Mouse (Mus musculus) right cerebral cortex, postnatal 4 days (tissue): Measurements from ENCODE around the gene Dnm3.

Experiments
- DNase-seq: peaks from one replicate; pipeline ENCODE4 v3.0.0-alpha.2; 2022

The Dnm3 gene

DNA sequence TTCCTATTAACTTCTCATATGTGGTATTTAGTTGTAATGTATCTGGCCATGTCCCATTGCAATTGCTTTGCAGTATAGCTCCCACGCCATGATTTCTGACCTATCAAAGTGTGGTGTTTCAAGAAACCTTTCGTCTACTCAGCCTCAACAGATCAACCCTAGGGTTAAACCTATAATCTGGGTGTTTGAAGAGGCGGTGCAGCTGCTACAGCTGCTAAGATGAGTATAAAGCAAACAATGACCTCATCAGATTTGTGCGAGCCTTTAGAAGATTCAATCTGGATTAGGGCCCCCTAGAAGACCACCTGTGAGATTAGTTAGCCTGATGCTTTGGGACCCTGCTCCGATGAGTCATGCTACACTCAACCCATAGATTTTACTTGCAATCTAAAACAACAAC, 321.0 kb downstream of the Dnm3 start:
- no peak for DNase-seq

DNA sequence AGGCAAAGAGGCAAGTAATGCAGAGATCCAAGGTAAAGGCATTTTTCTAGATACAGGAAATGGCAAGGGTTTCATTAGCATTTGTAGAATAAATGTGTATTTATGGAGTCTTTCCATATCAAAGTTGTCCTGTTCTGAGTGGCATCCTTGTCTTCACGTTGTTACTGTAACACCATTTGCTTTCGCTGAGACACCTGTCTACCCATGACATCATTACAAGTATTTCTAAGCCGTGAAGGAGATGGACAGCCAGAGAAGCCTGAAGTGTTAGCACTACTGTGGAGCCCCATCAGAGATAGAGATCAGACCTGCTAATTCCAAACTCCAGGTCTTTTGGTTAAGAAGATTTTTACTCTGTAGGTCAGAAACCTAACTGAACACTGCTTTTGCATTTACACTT, 322.3 kb downstream of the Dnm3 start:
- no peak for DNase-seq

DNA sequence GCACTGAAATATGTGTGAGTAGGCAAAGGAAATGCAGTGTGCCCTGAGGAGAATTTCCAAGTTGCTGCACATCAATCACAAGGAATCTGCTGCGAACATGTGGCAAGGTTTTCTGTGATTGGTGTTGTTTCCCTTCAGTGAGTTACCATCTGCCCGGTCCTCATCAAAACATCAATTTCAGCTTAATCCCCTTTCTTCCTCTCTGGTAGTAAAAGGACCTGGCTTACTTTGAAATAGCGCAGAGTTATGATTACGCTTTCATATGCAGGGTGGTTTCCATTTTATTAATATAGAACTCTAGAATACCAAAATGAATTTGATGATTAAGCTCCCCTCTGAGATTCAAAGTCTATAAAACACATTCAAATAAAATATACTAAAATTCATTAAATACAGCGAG, 324.7 kb downstream of the Dnm3 start:
- DNase-seq: no peak

DNA sequence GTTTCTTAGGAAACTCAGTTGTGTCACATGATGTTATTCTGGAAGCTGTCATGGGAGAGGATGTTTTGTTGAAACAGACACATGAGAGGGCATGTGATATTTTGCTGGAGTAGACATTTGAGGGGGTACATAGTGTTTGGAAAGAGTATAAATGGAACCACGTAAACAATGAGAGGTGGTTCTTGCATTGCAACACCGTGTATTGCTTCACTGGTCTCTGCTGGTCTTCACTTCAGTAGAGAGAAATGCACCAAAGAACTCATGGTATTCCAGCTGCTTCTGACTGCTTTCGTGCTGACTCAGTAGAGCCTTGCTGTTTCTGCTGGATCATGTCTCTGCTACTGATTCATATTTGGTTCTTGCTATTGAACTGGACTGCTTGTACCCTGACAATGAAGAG, 328.1 kb downstream of the Dnm3 start:
- DNase-seq: no peak

DNA sequence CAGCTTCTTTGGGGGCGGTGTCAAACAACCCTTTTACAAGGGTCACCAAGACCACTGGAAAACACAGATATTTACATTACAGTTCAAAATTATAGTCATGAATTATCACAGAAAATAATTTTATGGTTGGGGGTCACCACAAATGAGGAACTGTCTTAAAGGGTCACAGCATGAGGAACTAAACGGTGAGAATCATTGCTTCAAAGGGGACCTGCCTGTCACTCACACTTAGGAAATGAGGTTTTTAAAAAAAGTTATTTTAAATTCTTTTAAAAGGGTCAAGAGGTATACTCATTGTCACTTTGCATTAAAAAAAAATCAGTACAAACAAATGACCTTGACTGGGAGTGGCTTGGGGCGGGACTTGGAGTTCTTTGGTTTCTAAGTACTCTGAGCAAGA, 330.3 kb downstream of the Dnm3 start:
- no peak for DNase-seq

DNA sequence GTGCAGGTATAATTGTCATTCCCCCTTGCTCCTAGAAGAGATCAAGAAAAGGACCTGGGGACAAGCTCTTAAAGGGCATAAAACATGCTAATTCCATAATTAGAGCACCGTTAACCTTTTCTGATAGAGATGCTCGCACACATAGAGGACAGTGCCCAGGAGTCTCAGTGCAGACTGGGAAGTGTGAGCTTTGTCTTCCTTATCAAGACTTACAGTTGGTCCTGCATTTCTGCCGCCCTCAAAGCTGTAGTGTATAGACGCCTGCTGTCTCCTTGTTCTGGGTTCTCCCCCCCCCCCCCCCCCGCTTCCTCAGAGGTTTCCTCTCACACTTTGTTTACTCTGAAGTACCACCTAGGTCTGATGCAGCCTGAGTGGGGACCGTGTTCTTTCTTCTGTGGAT, 332.1 kb downstream of the Dnm3 start:
- DNase-seq: no peak

DNA sequence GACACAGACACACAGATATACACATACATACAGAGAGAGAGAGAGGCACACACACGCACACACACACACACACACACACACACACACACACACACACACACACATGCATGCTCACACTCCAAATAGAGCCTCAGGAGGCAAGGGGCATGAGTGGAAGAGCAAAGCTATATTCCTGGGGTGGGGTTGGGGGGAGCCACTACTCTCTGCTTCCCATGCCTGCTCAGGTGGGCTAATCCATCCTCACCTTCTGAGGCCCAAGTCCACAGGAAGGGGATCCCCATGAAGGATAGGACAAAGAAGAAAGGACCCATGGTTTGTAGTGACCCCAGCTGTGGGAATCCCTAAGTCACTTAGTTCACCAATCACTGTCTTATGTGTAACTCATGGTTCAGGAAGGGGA, 332.8 kb downstream of the Dnm3 start:
- DNase-seq: no peak

DNA sequence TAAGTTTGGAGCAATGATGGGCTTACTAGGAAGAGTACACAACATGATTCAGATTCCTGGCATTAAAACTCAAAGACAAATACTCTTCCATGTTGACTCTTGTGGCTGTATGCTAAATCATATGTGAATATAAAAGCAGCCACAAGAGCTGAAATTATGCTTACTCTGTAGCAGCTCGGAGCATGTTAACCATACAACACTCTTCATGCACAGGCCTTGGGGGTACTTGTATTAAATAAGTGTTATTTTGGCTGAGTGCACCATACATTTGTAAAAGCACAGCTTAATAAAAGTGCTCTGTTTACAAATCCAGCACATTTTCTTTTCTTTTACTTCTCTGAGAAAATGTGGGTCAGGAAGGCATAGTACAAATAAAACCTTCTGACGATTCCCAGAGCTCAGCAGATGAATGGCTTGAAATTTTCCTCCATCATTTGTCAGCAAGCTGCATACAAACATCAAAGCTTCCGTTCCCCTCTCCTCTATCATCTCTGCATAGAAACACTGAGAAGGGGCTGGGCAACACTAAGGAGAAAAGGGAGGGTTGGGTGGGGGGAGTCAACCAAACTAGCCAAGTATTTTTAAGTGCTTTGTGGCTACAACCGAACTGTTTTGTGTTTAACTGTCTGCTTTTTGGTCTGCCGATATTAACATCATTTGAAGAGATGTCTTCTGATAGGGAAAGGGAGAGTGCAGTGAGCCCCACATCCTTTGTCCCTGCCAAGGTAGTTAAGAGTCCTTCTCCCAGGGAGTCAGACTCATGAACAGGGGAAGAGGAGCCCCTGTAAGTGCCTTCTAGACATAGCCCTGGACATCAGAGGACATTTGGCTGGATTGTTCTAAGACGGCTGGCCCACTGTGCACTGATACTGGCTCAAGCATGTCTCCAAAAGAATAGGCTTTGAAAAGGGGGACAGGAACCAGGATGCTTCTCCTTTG, 333.6 kb downstream of the Dnm3 start:
- DNase-seq: no peak

DNA sequence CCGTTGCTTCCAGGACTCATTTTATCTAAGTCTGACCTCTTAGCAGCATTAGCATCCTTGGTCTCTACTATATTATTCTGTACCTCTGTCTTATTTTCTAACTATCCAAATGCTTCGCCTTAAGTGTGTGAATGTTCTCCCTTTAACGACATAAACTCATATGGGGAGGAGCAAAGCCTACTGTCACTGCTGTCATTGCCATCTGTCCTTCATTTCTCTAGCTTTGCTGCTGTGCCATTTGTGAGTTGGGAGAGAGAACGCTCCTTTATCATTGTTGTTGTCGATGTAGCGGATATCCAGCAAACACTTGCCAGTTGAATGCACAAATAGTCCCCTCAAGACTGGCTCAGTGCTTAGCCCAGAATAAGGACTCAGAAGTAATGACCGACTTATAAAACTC, 335.5 kb downstream of the Dnm3 start:
- no peak for DNase-seq

DNA sequence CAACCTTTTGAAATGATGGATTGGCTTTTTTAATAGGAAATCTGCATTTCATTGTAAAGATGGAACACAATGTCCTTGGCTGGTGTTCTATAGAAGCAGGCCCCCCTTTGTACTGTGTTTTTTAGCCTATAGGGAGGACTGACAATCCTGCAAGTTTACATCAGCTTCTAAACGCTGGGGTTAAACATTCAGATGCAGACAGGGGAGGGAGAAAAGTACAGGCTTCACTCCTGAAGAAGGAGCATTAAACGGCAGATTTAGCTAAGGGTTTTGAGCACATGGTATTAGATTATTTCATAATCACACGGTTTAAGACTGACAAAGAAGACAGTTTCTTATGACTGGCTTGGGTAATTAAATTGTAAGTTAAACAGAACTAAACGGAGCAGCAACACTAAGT, 341.5 kb downstream of the Dnm3 start:
- no peak for DNase-seq

DNA sequence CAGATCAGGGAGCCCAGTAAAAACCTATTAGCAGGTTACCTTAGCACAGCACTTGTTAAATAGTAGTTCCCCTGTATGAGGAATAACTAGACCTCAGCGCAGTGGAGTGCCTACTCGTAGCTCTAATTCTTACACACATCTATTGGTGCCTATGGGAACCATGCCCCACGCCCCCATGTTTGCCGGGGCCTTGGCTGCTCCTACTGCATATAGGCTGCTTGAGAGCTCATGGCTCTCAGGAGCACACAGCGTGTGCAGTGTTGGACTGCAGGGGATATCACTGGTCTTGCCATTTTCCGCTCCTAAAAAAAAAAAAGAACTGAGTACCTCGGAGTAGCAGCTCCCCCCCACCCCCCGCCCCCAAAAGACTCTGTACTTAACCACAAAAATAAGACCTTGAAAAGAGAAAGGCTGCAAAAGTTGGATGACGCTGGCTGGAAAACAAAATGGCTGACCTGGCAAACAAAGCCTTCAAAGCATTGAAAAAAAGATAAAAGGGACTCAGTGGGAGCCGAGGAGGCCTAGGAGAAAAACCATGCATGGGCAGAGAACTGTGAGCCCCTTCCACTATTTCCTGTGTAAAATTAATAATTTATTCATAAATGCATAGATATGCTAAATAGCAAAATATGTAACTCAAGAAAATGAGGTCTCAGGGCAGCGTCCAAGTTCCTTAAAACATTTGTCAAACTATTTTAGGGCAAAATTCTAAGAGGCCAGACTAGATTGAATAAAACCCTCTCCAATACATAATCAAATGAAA, 342.2 kb downstream of the Dnm3 start:
- DNase-seq: no peak

DNA sequence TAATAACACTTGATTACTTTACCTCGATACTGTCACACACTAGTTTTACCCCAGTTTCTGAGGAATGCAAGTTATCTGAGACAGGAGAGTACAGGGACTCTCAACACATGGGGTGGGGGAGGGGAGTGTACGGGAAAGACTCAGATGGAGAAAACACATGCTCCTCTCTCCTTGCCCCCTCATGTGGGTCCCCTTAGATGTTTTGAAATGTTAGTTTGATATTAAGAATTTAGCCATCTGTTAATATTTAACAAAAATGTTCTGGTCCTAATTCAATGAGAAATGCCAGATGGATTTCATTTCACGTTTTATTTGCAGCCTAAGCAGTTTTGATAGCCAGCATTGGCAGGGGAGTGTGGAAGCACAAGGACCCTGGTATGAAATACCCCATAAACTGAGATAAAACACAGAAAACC, 343.2 kb downstream of the Dnm3 start:
- no peak for DNase-seq

DNA sequence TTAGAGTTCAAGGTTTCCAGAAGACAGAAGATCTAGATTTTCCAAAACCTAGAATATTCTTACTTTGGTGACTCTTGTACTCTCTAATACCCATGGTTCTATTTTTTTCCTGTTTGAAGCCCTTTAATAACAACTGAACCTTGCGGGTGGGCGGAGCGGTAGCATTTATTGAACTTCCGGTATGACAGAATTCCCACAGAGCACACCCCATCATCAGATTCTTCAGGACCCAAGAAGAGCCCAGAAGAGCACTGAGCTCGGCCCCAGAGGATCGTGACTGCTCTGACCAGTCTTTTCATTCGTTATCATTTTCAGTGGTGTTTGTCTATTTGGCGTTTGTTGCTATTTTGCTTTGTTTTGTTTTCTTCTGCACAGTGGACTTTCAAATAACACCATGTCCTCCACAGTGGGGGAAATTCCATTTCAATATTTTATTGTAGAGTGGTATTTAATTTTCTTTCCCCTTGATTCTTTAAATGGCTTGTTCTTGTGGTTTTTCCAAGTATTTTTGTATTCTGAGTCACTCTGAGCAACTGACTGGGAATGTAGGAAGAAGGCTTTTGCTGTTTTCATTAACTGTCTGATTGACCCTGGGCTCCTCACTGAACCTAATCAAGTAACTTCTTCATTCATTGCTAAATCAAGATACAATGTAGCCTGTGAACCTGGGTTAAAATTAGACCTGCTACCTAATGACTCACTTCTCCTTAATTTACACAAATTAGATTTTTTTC, 344.8 kb downstream of the Dnm3 start:
- DNase-seq: no peak

DNA sequence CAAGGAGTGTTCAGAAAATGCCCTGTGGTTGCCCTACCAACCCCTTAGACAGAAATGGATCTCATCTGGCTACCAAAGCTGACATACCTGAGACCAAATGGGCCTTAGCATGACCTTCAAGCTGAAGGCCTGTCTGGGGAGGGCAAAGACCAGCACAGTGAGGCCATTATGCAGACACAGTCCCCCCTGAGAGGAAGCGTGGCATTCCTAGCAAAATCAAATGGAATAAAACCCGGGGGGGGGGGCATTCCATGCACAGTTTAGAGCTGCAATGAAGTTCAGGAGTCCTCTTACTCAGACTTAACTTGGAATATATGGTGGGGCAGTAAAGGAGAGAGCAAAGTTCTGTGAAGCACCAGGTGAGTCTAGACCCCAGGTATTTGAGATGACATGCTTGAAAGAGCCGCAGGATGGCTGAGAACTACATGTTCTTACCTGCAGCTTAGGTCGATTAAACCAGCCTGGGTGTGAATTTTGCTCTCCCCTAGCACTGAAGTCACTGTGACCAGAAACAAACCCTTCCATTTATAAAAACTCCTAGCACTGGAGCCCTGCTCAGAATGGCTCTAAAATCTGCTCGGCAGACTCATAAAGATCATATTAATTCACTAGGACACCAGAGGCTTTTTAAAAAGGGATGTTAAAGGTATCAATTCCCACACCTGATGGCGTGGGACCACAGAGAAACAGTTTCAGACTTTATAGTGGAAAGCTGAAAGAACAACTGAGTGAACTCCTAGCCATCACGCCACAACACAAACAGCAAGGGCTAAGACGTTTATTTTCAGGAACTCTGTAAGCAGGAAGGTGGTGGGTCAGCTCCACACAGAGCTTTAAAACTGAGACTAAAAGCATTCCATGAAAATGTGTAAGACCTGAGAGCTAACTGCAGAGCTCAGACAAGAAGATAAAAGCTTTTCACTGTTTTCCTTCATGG, 350.7 kb downstream of the Dnm3 start:
- DNase-seq: no peak

DNA sequence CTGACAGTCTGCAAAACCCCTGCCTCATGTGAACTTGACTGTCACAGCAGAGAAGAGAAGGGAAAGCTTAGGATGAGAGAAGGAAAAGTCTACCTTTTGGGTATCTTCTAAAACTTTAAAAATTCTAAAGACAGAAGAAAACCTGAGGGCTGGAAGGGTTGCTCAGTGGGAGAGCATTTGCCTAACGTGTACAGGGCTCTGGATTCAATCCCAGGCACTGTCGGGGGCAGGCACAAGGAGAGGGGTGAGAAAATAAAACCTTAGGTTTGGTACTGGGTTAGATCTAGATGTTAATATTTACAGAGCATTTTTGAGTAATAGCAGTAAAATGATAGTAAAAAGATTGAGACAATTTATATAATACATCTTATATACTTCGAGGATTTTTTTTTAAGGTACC, 353.4 kb downstream of the Dnm3 start:
- DNase-seq: no peak

DNA sequence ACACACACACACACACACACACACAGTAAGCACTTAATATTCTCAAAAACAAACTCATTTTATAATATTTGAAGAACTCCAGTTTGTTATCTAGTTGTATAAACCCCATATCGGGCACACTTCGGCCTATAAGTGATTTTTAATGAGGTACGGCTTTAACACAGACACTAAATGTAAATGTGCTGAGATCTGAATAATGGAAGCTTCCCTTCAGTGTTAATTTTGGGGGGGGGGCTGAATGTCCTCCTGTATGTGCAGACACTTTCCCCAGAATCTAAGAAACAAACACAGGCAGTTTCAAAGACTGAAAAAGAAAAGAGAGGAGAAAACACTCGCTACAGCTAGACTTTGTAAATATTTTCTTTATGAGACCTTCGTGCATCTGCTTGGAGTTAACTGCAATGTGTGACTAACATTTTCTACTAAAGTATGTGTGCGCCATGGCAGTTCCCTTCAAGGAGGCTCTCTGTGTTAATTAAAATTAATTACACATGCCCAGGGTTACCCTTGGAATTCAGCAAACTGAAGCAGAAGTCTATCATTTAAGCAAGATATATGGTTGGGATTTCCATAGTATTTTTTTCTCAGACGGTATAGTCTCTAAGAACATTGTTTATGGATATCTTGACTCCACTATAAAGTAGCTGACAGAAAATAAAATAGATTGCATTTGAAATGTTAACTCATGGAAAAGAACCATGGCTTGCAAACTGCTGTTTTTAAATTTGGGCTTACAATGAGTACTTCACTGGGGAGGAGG, 356.2 kb downstream of the Dnm3 start:
- no peak for DNase-seq

DNA sequence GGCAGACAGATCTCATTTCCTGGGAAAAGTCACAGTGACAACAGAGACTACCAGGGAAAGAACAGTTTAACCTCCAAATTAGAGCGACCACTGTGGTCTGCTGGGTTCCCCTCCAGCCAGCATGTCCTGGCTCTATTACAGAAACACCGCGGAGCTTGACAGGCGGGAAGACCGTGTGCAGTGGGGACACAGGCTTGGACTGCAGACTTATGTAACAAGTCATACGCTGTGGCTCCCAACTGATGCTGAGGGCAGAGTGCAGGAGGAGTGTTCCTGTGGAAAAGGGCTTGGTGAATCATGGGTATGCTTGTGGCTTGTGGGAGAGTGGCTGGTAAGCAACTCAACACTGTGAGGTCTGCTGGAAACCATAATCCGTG, 368.4 kb downstream of the Dnm3 start:
- no peak for DNase-seq

DNA sequence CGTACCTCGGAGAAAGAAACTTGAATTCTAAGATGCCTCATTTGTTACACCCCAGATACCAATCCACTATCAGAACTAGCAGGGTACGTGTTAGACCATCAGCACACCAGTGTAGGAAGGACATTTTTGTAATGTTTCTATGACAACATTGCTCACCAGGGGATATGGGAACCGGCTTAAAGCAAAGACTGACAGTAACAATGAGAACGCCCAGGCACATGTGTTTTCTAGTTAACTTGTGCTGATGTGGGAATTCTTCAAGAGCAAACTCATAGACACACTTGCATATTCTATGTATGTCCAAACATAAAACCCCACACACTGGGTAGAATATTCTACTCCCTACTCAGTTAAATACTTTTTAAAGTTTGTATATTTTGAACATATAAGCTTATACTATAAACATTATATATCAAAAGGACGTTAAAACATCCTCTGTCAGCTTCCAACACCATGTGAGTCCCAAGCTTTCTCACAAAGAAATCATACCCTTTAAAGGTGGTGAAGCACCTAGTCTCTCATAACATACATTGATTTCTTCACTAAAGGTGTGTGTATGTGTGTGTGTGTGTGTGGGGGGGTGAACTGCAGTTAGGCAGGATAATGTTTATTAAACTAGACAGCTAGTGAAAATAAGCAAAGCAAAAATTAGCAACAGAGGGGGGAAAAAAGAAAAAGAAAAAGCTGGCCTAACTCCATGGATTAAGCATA, 369.0 kb downstream of the Dnm3 start:
- DNase-seq: no peak

DNA sequence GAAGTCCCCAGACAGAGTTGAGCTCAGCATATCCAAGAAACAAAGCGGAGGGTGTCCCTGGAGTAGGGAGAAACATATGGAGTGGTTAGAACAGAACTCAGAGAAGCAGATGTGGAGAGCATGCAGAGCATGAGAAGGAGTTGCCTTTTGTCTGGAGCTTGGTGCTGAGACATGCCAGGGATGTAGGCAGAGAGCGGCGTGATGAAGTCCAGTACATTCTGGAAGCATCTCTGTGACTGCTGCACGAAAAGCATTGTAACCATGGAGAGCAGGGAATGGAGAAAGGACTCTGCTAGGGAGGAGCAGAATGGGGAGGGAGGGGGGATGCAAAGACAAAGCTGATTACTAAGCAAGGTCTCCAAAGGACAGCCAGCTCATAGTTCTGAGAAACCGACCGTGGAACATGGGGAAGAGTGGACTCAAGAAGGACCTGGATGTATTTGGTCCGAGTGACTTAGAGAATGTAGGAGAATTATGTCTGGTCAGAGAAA, 369.6 kb downstream of the Dnm3 start:
- DNase-seq: no peak

DNA sequence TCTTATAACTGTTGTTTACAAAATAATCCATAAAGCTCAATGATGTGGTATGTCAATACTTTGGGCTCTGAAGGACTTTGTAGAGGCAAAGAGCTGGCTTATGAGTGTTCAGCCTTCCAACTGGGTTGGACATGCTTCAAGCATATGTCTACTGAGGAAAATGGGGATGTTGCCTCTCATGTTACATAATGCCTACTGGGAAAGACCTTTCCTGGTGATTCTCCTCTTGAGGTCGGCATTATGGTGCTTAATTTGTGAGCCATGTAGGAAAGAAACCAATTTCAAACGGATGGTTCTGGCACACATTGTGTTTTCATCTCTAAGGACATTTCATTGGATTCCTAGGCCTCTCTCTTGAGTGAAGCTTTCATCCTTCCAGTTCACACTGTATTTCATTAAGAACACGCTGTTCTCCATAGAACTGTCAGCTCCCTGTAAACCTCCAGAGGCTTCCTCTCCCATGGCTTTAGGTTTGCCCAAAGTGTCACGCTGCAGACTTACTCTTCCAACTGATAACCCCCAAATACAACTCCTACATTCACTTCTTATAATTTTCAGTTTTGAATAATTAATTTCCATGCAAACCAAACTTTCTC, 370.7 kb downstream of the Dnm3 start:
- DNase-seq: no peak
